Mouse (Mus musculus) telencephalon, adult 2 months (tissue): ENCODE data around the gene Ccdc12.

Experiments used
- DNase-seq: peaks from one replicate; pipeline ENCODE4 v3.0.0-alpha.2; 2011; ENCODE audit warnings: low read depth, low spot score

The Ccdc12 gene

GRCm38 (mm10) chr9:110645219-110645618, 11.1 kb upstream of the Ccdc12 start:
- no peak for DNase-seq

- no peak for DNase-seq
Observed at GRCm38 (mm10) chr9:110649775-110650174, 6.5 kb upstream of the Ccdc12 start.

- DNase-seq = no peak
Observed at GRCm38 (mm10) chr9:110651931-110652722, 4.2 kb upstream of the Ccdc12 start.

- no peak for DNase-seq
Observed at GRCm38 (mm10) chr9:110652963-110653654, 3.2 kb upstream of the Ccdc12 start.

- DNase-seq = no peak
Observed at GRCm38 (mm10) chr9:110653655-110654461, 2.4 kb upstream of the Ccdc12 start, which contains the start of gene Nbeal2. Nbeal2 (minus strand) TSS chr9:110654161.

GRCm38 (mm10) chr9:110654726-110655650, 1.3 kb upstream of the Ccdc12 start:
- no peak for DNase-seq

- DNase-seq = no peak
Observed at GRCm38 (mm10) chr9:110655651-110656007, 674 bp upstream of the Ccdc12 start.

- DNase-seq = no peak
Observed at GRCm38 (mm10) chr9:110657474-110658078, 1.3 kb downstream of the Ccdc12 start.

- DNase-seq = no peak
Observed at GRCm38 (mm10) chr9:110659521-110659920, 3.2 kb downstream of the Ccdc12 start.

- no peak for DNase-seq
Observed at GRCm38 (mm10) chr9:110660208-110660607, 3.9 kb downstream of the Ccdc12 start.

- DNase-seq = no peak
Observed at GRCm38 (mm10) chr9:110660856-110661612, 4.7 kb downstream of the Ccdc12 start.

GRCm38 (mm10) chr9:110662844-110663243, 6.5 kb downstream of the Ccdc12 start:
- no peak for DNase-seq

- DNase-seq = no peak
Observed at GRCm38 (mm10) chr9:110665912-110666311, 9.6 kb downstream of the Ccdc12 start.

- DNase-seq = no peak
Observed at GRCm38 (mm10) chr9:110666374-110666773, 10.1 kb downstream of the Ccdc12 start.

GRCm38 (mm10) chr9:110667219-110667836, 11.0 kb downstream of the Ccdc12 start:
- DNase-seq = no peak

GRCm38 (mm10) chr9:110668601-110669293, 12.4 kb downstream of the Ccdc12 start:
- DNase-seq = no peak

GRCm38 (mm10) chr9:110669785-110670184, 13.5 kb downstream of the Ccdc12 start:
- DNase-seq = no peak

GRCm38 (mm10) chr9:110672462-110673106, 16.3 kb downstream of the Ccdc12 start:
- no peak for DNase-seq
